Mouse (Mus musculus) adrenal gland, postnatal 10 days (tissue): ENCODE results near the gene Nprl2. TPM values are rescaled to one million over a fixed set of nuclear protein-coding genes. Genes with fewer than 3 reads are reported as not detected.

Experiments used
- total RNA-seq, 2 experiments: library from RNA; stranded (reverse); gene quantifications; 2 replicates each; pipeline ENCODE4 v1.2.3; 2021

The Nprl2 gene
- total RNA-seq, 2 experiments from 2014 or later: 19.2 to 21.3 TPM

Other genes with a start within 250 kb of the Nprl2 start
- 10 to 100 TPM; 36.9 to 45.3 TPM for gene Cish, start 246.2 kb upstream of the Nprl2 start, total RNA-seq
- 10 to 100 TPM; 24.1 to 33.5 TPM for gene Hemk1, start 203.9 kb upstream of the Nprl2 start, total RNA-seq
- gene 6430571L13Rik, start 201.6 kb upstream of the Nprl2 start, total RNA-seq: 10 to 100 TPM in 1 of 2 experiments, 1 to 10 TPM in 1; 4.0 to 10.9 TPM
- 1 to 10 TPM; 4.1 to 4.7 TPM for gene Cacna2d2, start 142.6 kb upstream of the Nprl2 start, total RNA-seq
- 10 to 100 TPM; 31.4 to 37.6 TPM for gene Tmem115, start 8.3 kb upstream of the Nprl2 start, total RNA-seq
- 10 to 100 TPM; 15.4 to 16.1 TPM for gene Cyb561d2, start within 50 bp of the Nprl2 start, total RNA-seq
- gene Zmynd10, start 5.1 kb downstream of the Nprl2 start, total RNA-seq: not detected
- 10 to 100 TPM; 23.6 to 27.7 TPM for gene Rassf1, start 9.3 kb downstream of the Nprl2 start, total RNA-seq
- 10 to 100 TPM; 35.2 to 35.4 TPM for gene Tusc2, start 21.0 kb downstream of the Nprl2 start, total RNA-seq
- gene Hyal2, start 25.7 kb downstream of the Nprl2 start, total RNA-seq: 10 to 100 TPM; 40.2 to 47.6 TPM
- 1 to 10 TPM; 8.9 to 9.3 TPM for gene Hyal1, start 34.7 kb downstream of the Nprl2 start, total RNA-seq
- gene Naa80, start 36.7 kb downstream of the Nprl2 start, total RNA-seq: 10 to 100 TPM; 17.7 to 20.6 TPM
- gene Hyal3, start 38.6 kb downstream of the Nprl2 start, total RNA-seq: 1 to 10 TPM; 1.0 to 1.2 TPM
- 10 to 100 TPM; 37.4 to 40.9 TPM for gene Ifrd2, start 45.4 kb downstream of the Nprl2 start, total RNA-seq
- 10 to 100 TPM in 1 of 2 experiments, 1 to 10 TPM in 1; 9.5 to 13.2 TPM for gene Sema3b, start 67.0 kb downstream of the Nprl2 start, total RNA-seq
- 100 to 1,000 TPM; 292 to 327 TPM for gene Gnai2, start 93.1 kb downstream of the Nprl2 start, total RNA-seq
- 10 to 100 TPM; 42.0 to 95.1 TPM for gene Slc38a3, start 127.3 kb downstream of the Nprl2 start, total RNA-seq
- under 1 TPM; 0.33 to 0.42 TPM for gene Gnat1, start 137.5 kb downstream of the Nprl2 start, total RNA-seq
- gene Sema3f, start 168.2 kb downstream of the Nprl2 start, total RNA-seq: 10 to 100 TPM; 20.2 to 24.8 TPM
- 100 to 1,000 TPM in 1 of 2 experiments, 10 to 100 TPM in 1; 97.7 to 131 TPM for gene Rbm5, start 228.8 kb downstream of the Nprl2 start, total RNA-seq